Mouse (Mus musculus) small intestine, adult 2 months (tissue): ENCODE measurements at regions not wholly inside any gene's neighbourhood (a gene's known extent, or its start where the extent isn't known, plus 50 kb on each side); places are given as distances from the start of the nearest gene placed in this dataset.

Experiments used
- CTCF ChIP-seq: fragments of 200-500 bp; IDR thresholded peaks from 2 replicates; pipeline ENCODE4 v1.5.1; 2012; ENCODE audit warnings: low read depth, mild to moderate bottlenecking, control low read depth, inconsistent platforms, low read length, moderate library complexity, mixed read lengths; ENCODE audit not compliant: insufficient replicate concordance, insufficient read length; ENCODE audit errors: extremely low read depth
- POLR2A ChIP-seq: fragments of 200-500 bp; IDR thresholded peaks from 2 replicates; pipeline ENCODE4 v1.6.1; 2012; ENCODE audit warnings: low read depth, mild to moderate bottlenecking, control low read depth, inconsistent platforms, low read length, moderate library complexity

DNA sequence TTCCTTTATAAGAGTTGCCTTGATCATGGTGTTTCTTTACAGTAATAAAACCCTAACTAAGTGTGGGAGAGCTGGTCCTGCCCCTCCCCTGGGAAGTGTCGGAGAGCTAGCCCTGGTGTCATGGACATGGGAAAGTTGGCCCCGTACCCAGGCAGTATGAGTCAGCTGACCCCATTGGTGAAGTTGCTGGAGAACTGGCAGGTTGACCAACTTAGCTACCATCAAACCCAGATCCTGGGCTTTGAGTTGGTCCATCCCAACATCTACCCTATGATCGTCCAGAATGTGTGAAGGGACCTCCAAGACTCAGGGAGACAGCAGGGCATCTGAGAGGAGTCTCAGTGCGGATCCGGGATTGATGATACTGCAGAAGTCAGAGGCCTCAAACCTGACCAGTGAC, 62.9 kb upstream of the Klf14 start:
- TF ChIP-seq CTCF, result no peak
- TF ChIP-seq POLR2A, result no peak
